Mouse (Mus musculus): ENCODE measurements around the gene Sult1a1. TPM values are rescaled to one million over a fixed set of nuclear protein-coding genes. Genes with fewer than 3 reads are reported as not detected.

Sult1a1 gene
- polyA plus RNA-seq, 1 experiment from 2014 or later, result 3.3 TPM

- H3K9me3 ChIP-seq (replicated peaks; ENCODE audit: control insufficient read depth, low read length), result no peaks in the 10 kb centered on the region
- H3K4me3 ChIP-seq (ENCODE audit: low read depth, low read length), result no peak overlapping the region
- ATAC-seq, result no peak
- H3K36me3 ChIP-seq (ENCODE audit: control insufficient read depth, insufficient read depth, low read length), result no peaks in the 10 kb centered on the region
- no peak for DNase-seq (ENCODE audit: low spot score)
- H3K4me1 ChIP-seq (ENCODE audit: control insufficient read depth, insufficient read depth, low read length), result no peaks in the 10 kb centered on the region
- H3K27ac ChIP-seq (ENCODE audit: low read depth, low read length), result no peak overlapping the region
- H3K4me2 ChIP-seq (ENCODE audit: low read length), result no peak overlapping the region
- WGBS, result 75% methylated on average over 3 of the region's 3 CpGs
- H3K9ac ChIP-seq (ENCODE audit: low read length), result no peak overlapping the region
- no peaks in the 10 kb centered on the region for H3K27me3 ChIP-seq (replicated peaks; ENCODE audit: control insufficient read depth, insufficient read depth, low read length)
Measured at GRCm38 (mm10) chr7:126625807-126626600, 50.2 kb downstream of the Sult1a1 start.

- no peaks in the 10 kb centered on the region for H3K27me3 ChIP-seq (replicated peaks; ENCODE audit: control insufficient read depth, insufficient read depth, low read length)
- WGBS, result 61% methylated on average over 6 of the region's 6 CpGs
Measured at GRCm38 (mm10) chr7:126625369-126625768, 50.9 kb downstream of the Sult1a1 start.

GRCm38 (mm10) chr7:126624774-126625173 is 51.5 kb downstream of the Sult1a1 start:
- H3K27me3 ChIP-seq (replicated peaks; ENCODE audit: control insufficient read depth, insufficient read depth, low read length), result no peaks in the 10 kb centered on the region
- H3K4me3 ChIP-seq (ENCODE audit: low read depth, low read length), result no peak overlapping the region
- no peak overlapping the region for H3K4me2 ChIP-seq (ENCODE audit: low read length)
- H3K36me3 ChIP-seq (ENCODE audit: control insufficient read depth, insufficient read depth, low read length), result no peaks in the 10 kb centered on the region
- no peaks in the 10 kb centered on the region for H3K4me1 ChIP-seq (ENCODE audit: control insufficient read depth, insufficient read depth, low read length)
- DNase-seq (ENCODE audit: low spot score) (no peak), ATAC-seq (no peak)
- no peak overlapping the region for H3K27ac ChIP-seq (ENCODE audit: low read depth, low read length)
- no peaks in the 10 kb centered on the region for H3K9me3 ChIP-seq (replicated peaks; ENCODE audit: control insufficient read depth, low read length)
- WGBS, result 77% methylated on average over 16 of the region's 16 CpGs
- no peak overlapping the region for H3K9ac ChIP-seq (ENCODE audit: low read length)

More at GRCm38 (mm10) chr7:126625369-126625768, 50.9 kb downstream of the Sult1a1 start:
- H3K36me3 ChIP-seq (ENCODE audit: control insufficient read depth, insufficient read depth, low read length), result no peaks in the 10 kb centered on the region
- H3K9me3 ChIP-seq (replicated peaks; ENCODE audit: control insufficient read depth, low read length), result no peaks in the 10 kb centered on the region
- DNase-seq (ENCODE audit: low spot score), result peak; percentile 10
- no peaks in the 10 kb centered on the region for H3K4me1 ChIP-seq (ENCODE audit: control insufficient read depth, insufficient read depth, low read length)
- no peak for ATAC-seq
- no peak overlapping the region for H3K9ac ChIP-seq (ENCODE audit: low read length)
- H3K27ac ChIP-seq (ENCODE audit: low read depth, low read length), result no peak overlapping the region
- no peak overlapping the region for H3K4me2 ChIP-seq (ENCODE audit: low read length)
- no peak overlapping the region for H3K4me3 ChIP-seq (ENCODE audit: low read depth, low read length)

- DNase-seq (ENCODE audit: low spot score) (no peak), ATAC-seq (no peak)
- Histone ChIP-seq H3K4me3 (ENCODE audit: low read depth, low read length) (no peak overlapping the region), H3K4me1 (ENCODE audit: control insufficient read depth, insufficient read depth, low read length) (no peaks in the 10 kb centered on the region), H3K27me3 (replicated peaks; ENCODE audit: control insufficient read depth, insufficient read depth, low read length) (no peaks in the 10 kb centered on the region), H3K4me2 (ENCODE audit: low read length) (no peak overlapping the region), H3K27ac (ENCODE audit: low read depth, low read length) (no peak overlapping the region), H3K36me3 (ENCODE audit: control insufficient read depth, insufficient read depth, low read length) (no peaks in the 10 kb centered on the region), H3K9me3 (replicated peaks; ENCODE audit: control insufficient read depth, low read length) (no peaks in the 10 kb centered on the region), H3K9ac (ENCODE audit: low read length) (no peak overlapping the region)
- WGBS, result 88% methylated on average over 1 of the region's 1 CpGs
Measured at GRCm38 (mm10) chr7:126623381-126623780, 52.9 kb downstream of the Sult1a1 start.

Other genes starting within 250 kb of the Sult1a1 start
- 15.6 and 21.4 TPM in 2 replicates for gene Rabep2, start 247.7 kb downstream of the Sult1a1 start, polyA plus RNA-seq (2014; fragmentation: Nextera tagmentation; extraction: Ambion mirVana)
- gene Atp2a1, start 213.3 kb downstream of the Sult1a1 start, polyA plus RNA-seq (2014; fragmentation: Nextera tagmentation; extraction: Ambion mirVana), result 0.12 and 0.24 TPM in 2 replicates
- gene Sh2b1, start 201.0 kb downstream of the Sult1a1 start, polyA plus RNA-seq (2014; fragmentation: Nextera tagmentation; extraction: Ambion mirVana), result 49.2 and 59.5 TPM in 2 replicates
- gene Tufm, start 189.1 kb downstream of the Sult1a1 start, polyA plus RNA-seq (2014; fragmentation: Nextera tagmentation; extraction: Ambion mirVana), result 135 and 147 TPM in 2 replicates
- 36.5 and 46.3 TPM in 2 replicates for gene Atxn2l, start 173.0 kb downstream of the Sult1a1 start, polyA plus RNA-seq (2014; fragmentation: Nextera tagmentation; extraction: Ambion mirVana)
- gene Eif3c, start 110.0 kb downstream of the Sult1a1 start, polyA plus RNA-seq (2014; fragmentation: Nextera tagmentation; extraction: Ambion mirVana), result 163 and 182 TPM in 2 replicates
- gene Apobr, start 91.5 kb downstream of the Sult1a1 start, polyA plus RNA-seq (2014; fragmentation: Nextera tagmentation; extraction: Ambion mirVana), result 0.21 and 0.44 TPM in 2 replicates
- 24.0 and 28.0 TPM in 2 replicates for gene Cln3, start 90.6 kb downstream of the Sult1a1 start, polyA plus RNA-seq (2014; fragmentation: Nextera tagmentation; extraction: Ambion mirVana)
- gene Il27, start 81.5 kb downstream of the Sult1a1 start, polyA plus RNA-seq (2014; fragmentation: Nextera tagmentation; extraction: Ambion mirVana), result not detected in 2 replicates
- 7.0 and 8.5 TPM in 2 replicates for gene Nupr1, start 45.6 kb downstream of the Sult1a1 start, polyA plus RNA-seq (2014; fragmentation: Nextera tagmentation; extraction: Ambion mirVana)
- 61.3 and 66.1 TPM in 2 replicates for gene Sgf29, start 27.1 kb downstream of the Sult1a1 start, polyA plus RNA-seq (2014; fragmentation: Nextera tagmentation; extraction: Ambion mirVana)
- gene Bola2, start 19.0 kb upstream of the Sult1a1 start, polyA plus RNA-seq (2014; fragmentation: Nextera tagmentation; extraction: Ambion mirVana), result 147 and 164 TPM in 2 replicates
- 8.8 and 10.1 TPM in 2 replicates for gene Slx1b, start 19.4 kb upstream of the Sult1a1 start, polyA plus RNA-seq (2014; fragmentation: Nextera tagmentation; extraction: Ambion mirVana)
- gene Coro1a, start 31.4 kb upstream of the Sult1a1 start, polyA plus RNA-seq (2014; fragmentation: Nextera tagmentation; extraction: Ambion mirVana), result 97.2 and 111 TPM in 2 replicates
- 90.8 and 99.7 TPM in 2 replicates for gene Mapk3, start 83.2 kb upstream of the Sult1a1 start, polyA plus RNA-seq (2014; fragmentation: Nextera tagmentation; extraction: Ambion mirVana)
- gene Gdpd3, start 89.9 kb upstream of the Sult1a1 start, polyA plus RNA-seq (2014; fragmentation: Nextera tagmentation; extraction: Ambion mirVana), result 1.2 and 1.3 TPM in 2 replicates
- 206 and 230 TPM in 2 replicates for gene Ypel3, start 100.5 kb upstream of the Sult1a1 start, polyA plus RNA-seq (2014; fragmentation: Nextera tagmentation; extraction: Ambion mirVana)
- gene Tbx6, start 105.1 kb upstream of the Sult1a1 start, polyA plus RNA-seq (2014; fragmentation: Nextera tagmentation; extraction: Ambion mirVana), result 0.42 and 0.47 TPM in 2 replicates
- gene Ppp4c, start 116.1 kb upstream of the Sult1a1 start, polyA plus RNA-seq (2014; fragmentation: Nextera tagmentation; extraction: Ambion mirVana), result 231 and 256 TPM in 2 replicates
- gene Fam57b, start 121.2 kb upstream of the Sult1a1 start, polyA plus RNA-seq (2014; fragmentation: Nextera tagmentation; extraction: Ambion mirVana), result 31.3 and 37.4 TPM in 2 replicates
- not detected in 2 replicates for gene 4930451I11Rik, start 155.2 kb upstream of the Sult1a1 start, polyA plus RNA-seq (2014; fragmentation: Nextera tagmentation; extraction: Ambion mirVana)
- 4.9 and 6.7 TPM in 2 replicates for gene Doc2a, start 171.0 kb upstream of the Sult1a1 start, polyA plus RNA-seq (2014; fragmentation: Nextera tagmentation; extraction: Ambion mirVana)
- gene Hirip3, start 185.5 kb upstream of the Sult1a1 start, polyA plus RNA-seq (2014; fragmentation: Nextera tagmentation; extraction: Ambion mirVana), result 12.0 and 13.7 TPM in 2 replicates
- gene Ino80e, start 185.9 kb upstream of the Sult1a1 start, polyA plus RNA-seq (2014; fragmentation: Nextera tagmentation; extraction: Ambion mirVana), result 91.3 and 104 TPM in 2 replicates
- gene Taok2, start 208.3 kb upstream of the Sult1a1 start, polyA plus RNA-seq (2014; fragmentation: Nextera tagmentation; extraction: Ambion mirVana), result 25.9 and 31.0 TPM in 2 replicates
- 34.3 and 44.9 TPM in 2 replicates for gene Tmem219, start 246.5 kb upstream of the Sult1a1 start, polyA plus RNA-seq (2014; fragmentation: Nextera tagmentation; extraction: Ambion mirVana)